Mouse (Mus musculus): ENCODE data around the gene Smarcd3.
"Not testable (repeated sequence)": the region's sequence is repeated elsewhere in the genome, so short reads cannot be mapped to it uniquely, and the experiment has no call there.

Smarcd3 gene

GRCm38 (mm10) chr5:24556709-24557108 lies 67.5 kb downstream of the Smarcd3 start, which contains the start of gene 4931409K22Rik:
TSS of gene 4931409K22Rik (minus strand) at chr5:24556809.
- in situ Hi-C loops (cut with MseI, MboI): no loop called here

- in situ Hi-C loops (cut with MseI, MboI): not testable (repeated sequence)
These were observed 68.9 kb downstream of the Smarcd3 start for GRCm38 (mm10) chr5:24555335-24555734.

GRCm38 (mm10) chr5:24553621-24554244 lies 70.5 kb downstream of the Smarcd3 start:
- in situ Hi-C loops (cut with MseI, MboI): no loop called here

- in situ Hi-C loops (cut with MseI, MboI): no loop called here
These were observed 72.9 kb downstream of the Smarcd3 start for GRCm38 (mm10) chr5:24551317-24551688.

- in situ Hi-C loops (cut with MseI, MboI): no loop called here
These were observed 73.5 kb downstream of the Smarcd3 start for GRCm38 (mm10) chr5:24550598-24551316.

GRCm38 (mm10) chr5:24542643-24543042 lies 81.6 kb downstream of the Smarcd3 start:
- in situ Hi-C loops (cut with MseI, MboI): no loop called here

- in situ Hi-C loops (cut with MseI, MboI): no loop called here
These were observed 83.1 kb downstream of the Smarcd3 start for GRCm38 (mm10) chr5:24541144-24541569.
